Mouse (Mus musculus) liver, adult 2 months (tissue): ENCODE results near the gene Cdk19.

Experiments
- CTCF ChIP-seq: fragments of 200-500 bp; IDR thresholded peaks from 2 replicates; pipeline ENCODE4 v1.5.1; 2011; ENCODE audit warnings: low read depth, low read length, control low read depth
- POLR2A ChIP-seq: fragments of 200-500 bp; IDR thresholded peaks from 2 replicates; pipeline ENCODE4 v1.6.1; 2011; ENCODE audit warnings: low read length, control low read depth; ENCODE audit not compliant: insufficient read depth; ENCODE audit errors: extremely low read depth

DNA sequence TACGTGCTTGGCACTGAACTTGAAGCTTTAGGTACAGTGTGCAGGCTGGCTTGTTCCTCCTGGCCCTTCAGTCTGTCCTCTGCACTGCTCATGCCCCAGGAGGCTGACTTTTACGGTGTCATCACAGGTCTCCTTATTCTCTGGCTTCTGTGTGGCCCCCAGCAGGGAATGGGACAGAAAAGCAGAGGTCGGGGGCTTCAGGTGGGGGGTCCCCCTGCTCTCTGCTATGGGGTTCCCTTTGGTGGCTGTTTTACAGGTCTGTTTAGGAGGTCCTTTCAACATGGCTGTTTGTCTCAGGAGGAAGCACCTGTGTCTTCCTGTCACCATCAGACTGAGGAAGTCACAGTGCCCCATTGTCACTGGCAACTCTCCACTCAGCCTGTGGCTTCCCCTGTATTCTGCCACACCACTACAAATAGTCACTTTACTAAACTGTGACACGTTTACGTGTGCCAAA lies 175.9 kb downstream of the Cdk19 start:
- no peak for TF ChIP-seq CTCF
- no peak for TF ChIP-seq POLR2A
